Mouse (Mus musculus): ENCODE measurements at regions not wholly inside any gene's neighbourhood (a gene's known extent, or its start where the extent isn't known, plus 50 kb on each side); places are given as distances from the start of the nearest gene placed in this dataset.

GRCm38 (mm10) chr4:23832385-23833164, 663.7 kb upstream of the Mms22l start:
- ATAC-seq = peak; percentile 93
- Histone ChIP-seq H3K4me1 (peaks cover 11% of the 10 kb centered on the region), H3K27ac (peak overlapping the region; percentile 40; the same call in 1 of the 2 replicates), H3K27me3 (no peaks in the 10 kb centered on the region), H3K9ac (no peak overlapping the region), H3K36me3 (ENCODE audit: poor library complexity, severe bottlenecking) (no peaks in the 10 kb centered on the region), H3K9me3 (replicated peaks) (no peaks in the 10 kb centered on the region), H3K4me2 (no peak overlapping the region), H3K4me3 (no peak overlapping the region)
- WGBS = 47% methylated on average over 7 of the region's 7 CpGs

- Histone ChIP-seq H3K27ac (peak overlapping the region; percentile 63), H3K4me3 (no peak overlapping the region), H3K9ac (no peak overlapping the region), H3K4me1 (peaks cover 19% of the 10 kb centered on the region), H3K36me3 (ENCODE audit: poor library complexity, severe bottlenecking) (no peaks in the 10 kb centered on the region), H3K27me3 (no peaks in the 10 kb centered on the region), H3K4me2 (0 out of 2 replicates have a peak overlapping the region, but pooled peaks have one; percentile 5), H3K9me3 (replicated peaks) (no peaks in the 10 kb centered on the region)
- 19% methylated on average over 4 of the region's 4 CpGs for WGBS
- ATAC-seq = peak; percentile 92
Measured at GRCm38 (mm10) chr4:23843609-23844287, 652.5 kb upstream of the Mms22l start.

GRCm38 (mm10) chr4:23844288-23844971, 651.8 kb upstream of the Mms22l start:
- Histone ChIP-seq H3K4me3 (no peak overlapping the region), H3K27me3 (no peaks in the 10 kb centered on the region), H3K4me1 (peaks cover 19% of the 10 kb centered on the region), H3K9me3 (replicated peaks) (no peaks in the 10 kb centered on the region), H3K36me3 (ENCODE audit: poor library complexity, severe bottlenecking) (no peaks in the 10 kb centered on the region), H3K4me2 (no peak overlapping the region), H3K9ac (no peak overlapping the region), H3K27ac (peak overlapping the region; percentile 83)
- ATAC-seq = peak; percentile 74
- WGBS = 33% methylated on average over 2 of the region's 2 CpGs

- H3K36me3 ChIP-seq (ENCODE audit: poor library complexity, severe bottlenecking) = no peaks in the 10 kb centered on the region
- WGBS = 57% methylated on average over 5 of the region's 5 CpGs
- H3K4me2 ChIP-seq = no peak overlapping the region
- ATAC-seq = peak; percentile 34; the same call in 1 of the 2 replicates
- no peak overlapping the region for H3K4me3 ChIP-seq
- no peaks in the 10 kb centered on the region for H3K9me3 ChIP-seq (replicated peaks)
- H3K9ac ChIP-seq = no peak overlapping the region
- H3K27me3 ChIP-seq = no peaks in the 10 kb centered on the region
- peaks cover 19% of the 10 kb centered on the region for H3K4me1 ChIP-seq
- peak overlapping the region; percentile 83; the same call in 1 of the 2 replicates for H3K27ac ChIP-seq
Measured at GRCm38 (mm10) chr4:23845263-23845662, 651.0 kb upstream of the Mms22l start.

- 79% methylated on average over 2 of the region's 2 CpGs for WGBS
- no peak; the same call in 1 of the 2 replicates for ATAC-seq
Measured at GRCm38 (mm10) chr4:23850640-23851039, 645.6 kb upstream of the Mms22l start.

GRCm38 (mm10) chr4:23862437-23862836, 633.8 kb upstream of the Mms22l start:
- Histone ChIP-seq H3K9me3 (replicated peaks) (no peaks in the 10 kb centered on the region), H3K27me3 (no peaks in the 10 kb centered on the region), H3K36me3 (ENCODE audit: poor library complexity, severe bottlenecking) (no peaks in the 10 kb centered on the region), H3K4me2 (no peak overlapping the region), H3K4me1 (no peaks in the 10 kb centered on the region), H3K4me3 (no peak overlapping the region), H3K27ac (no peak overlapping the region), H3K9ac (no peak overlapping the region)
- 85% methylated on average over 3 of the region's 3 CpGs for WGBS
- no peak for ATAC-seq

More at GRCm38 (mm10) chr4:23850640-23851039, 645.6 kb upstream of the Mms22l start:
- Histone ChIP-seq H3K27ac (no peak overlapping the region), H3K9ac (no peak overlapping the region), H3K36me3 (ENCODE audit: poor library complexity, severe bottlenecking) (no peaks in the 10 kb centered on the region), H3K27me3 (no peaks in the 10 kb centered on the region), H3K4me1 (no peaks in the 10 kb centered on the region; the same call in 1 of the 2 replicates), H3K4me2 (no peak overlapping the region), H3K4me3 (no peak overlapping the region), H3K9me3 (replicated peaks) (no peaks in the 10 kb centered on the region)

- no peaks in the 10 kb centered on the region for H3K9me3 ChIP-seq (replicated peaks)
- H3K4me2 ChIP-seq = no peak overlapping the region
- ATAC-seq = 0 out of 2 replicates have a peak, but pooled peaks have one; percentile 41
- no peak overlapping the region for H3K4me3 ChIP-seq
- H3K9ac ChIP-seq = no peak overlapping the region
- H3K4me1 ChIP-seq = no peaks in the 10 kb centered on the region
- WGBS = 80% methylated on average over 7 of the region's 7 CpGs
- no peak overlapping the region for H3K27ac ChIP-seq
- H3K36me3 ChIP-seq (ENCODE audit: poor library complexity, severe bottlenecking) = no peaks in the 10 kb centered on the region
- H3K27me3 ChIP-seq = no peaks in the 10 kb centered on the region
Measured at GRCm38 (mm10) chr4:23880007-23880406, 616.2 kb upstream of the Mms22l start.

GRCm38 (mm10) chr4:23913396-23913795, 582.9 kb upstream of the Mms22l start:
- H3K9me3 ChIP-seq (replicated peaks) = no peaks in the 10 kb centered on the region
- no peak overlapping the region for H3K27ac ChIP-seq
- H3K4me2 ChIP-seq = no peak overlapping the region
- H3K4me1 ChIP-seq = peaks cover 10% of the 10 kb centered on the region; the same call in 1 of the 2 replicates
- H3K27me3 ChIP-seq = no peaks in the 10 kb centered on the region
- ATAC-seq = peak; percentile 98
- no peak overlapping the region for H3K9ac ChIP-seq
- H3K4me3 ChIP-seq = no peak overlapping the region
- 8% methylated on average over 4 of the region's 4 CpGs for WGBS
- no peaks in the 10 kb centered on the region for H3K36me3 ChIP-seq (ENCODE audit: poor library complexity, severe bottlenecking)

- Histone ChIP-seq H3K4me1 (peaks cover 10% of the 10 kb centered on the region; the same call in 1 of the 2 replicates), H3K27ac (no peak overlapping the region), H3K9ac (no peak overlapping the region), H3K27me3 (no peaks in the 10 kb centered on the region), H3K36me3 (ENCODE audit: poor library complexity, severe bottlenecking) (no peaks in the 10 kb centered on the region), H3K4me3 (no peak overlapping the region), H3K4me2 (no peak overlapping the region), H3K9me3 (replicated peaks) (no peaks in the 10 kb centered on the region)
- peak; percentile 50 for ATAC-seq
- 81% methylated on average over 4 of the region's 4 CpGs for WGBS
Measured at GRCm38 (mm10) chr4:23913822-23914221, 582.4 kb upstream of the Mms22l start.

- Histone ChIP-seq H3K9ac (no peak overlapping the region), H3K27me3 (no peaks in the 10 kb centered on the region), H3K27ac (no peak overlapping the region), H3K4me1 (peaks cover 10% of the 10 kb centered on the region; the same call in 1 of the 2 replicates), H3K9me3 (replicated peaks) (no peaks in the 10 kb centered on the region), H3K4me2 (no peak overlapping the region), H3K4me3 (no peak overlapping the region), H3K36me3 (ENCODE audit: poor library complexity, severe bottlenecking) (no peaks in the 10 kb centered on the region)
- 57% methylated on average over 7 of the region's 7 CpGs for WGBS
- ATAC-seq = no peak
Measured at GRCm38 (mm10) chr4:23914423-23914822, 581.8 kb upstream of the Mms22l start.

- WGBS = 94% methylated on average over 3 of the region's 3 CpGs
- H3K9me3 ChIP-seq (replicated peaks) = no peaks in the 10 kb centered on the region
- no peak; the same call in 1 of the 2 replicates for ATAC-seq
Measured at GRCm38 (mm10) chr4:23921520-23921919, 574.7 kb upstream of the Mms22l start.

GRCm38 (mm10) chr4:23954140-23954539, 542.1 kb upstream of the Mms22l start:
- no peak for ATAC-seq
- Histone ChIP-seq H3K27ac (no peak overlapping the region), H3K4me2 (no peak overlapping the region), H3K4me1 (no peaks in the 10 kb centered on the region), H3K4me3 (no peak overlapping the region), H3K9ac (no peak overlapping the region), H3K36me3 (ENCODE audit: poor library complexity, severe bottlenecking) (no peaks in the 10 kb centered on the region), H3K9me3 (replicated peaks) (no peaks in the 10 kb centered on the region), H3K27me3 (no peaks in the 10 kb centered on the region)
- WGBS = 95% methylated on average over 2 of the region's 2 CpGs

More at GRCm38 (mm10) chr4:23921520-23921919, 574.7 kb upstream of the Mms22l start:
- Histone ChIP-seq H3K27ac (no peak overlapping the region), H3K4me1 (no peaks in the 10 kb centered on the region), H3K9ac (no peak overlapping the region), H3K4me2 (no peak overlapping the region), H3K36me3 (ENCODE audit: poor library complexity, severe bottlenecking) (no peaks in the 10 kb centered on the region), H3K27me3 (no peaks in the 10 kb centered on the region), H3K4me3 (no peak overlapping the region)
